Mouse (Mus musculus) frontal cortex, adult 2 months (tissue): ENCODE data around the gene Sirt7. TPM values are rescaled to one million over a fixed set of nuclear protein-coding genes. Genes with fewer than 3 reads are reported as not detected.

Experiments used
- DNase-seq, 2 experiments: peaks; one replicate each; pipeline ENCODE4 v3.0.0; 2022; ENCODE audit warnings: low spot score in 1 of 2; ENCODE audit errors: extremely low spot score in 1 of 2
- polyA plus RNA-seq: library from polyadenylated mRNA; depleted of rRNA; stranded (reverse); fragments of >200 nt; gene quantifications from 2 replicates; pipeline ENCODE4 v1.2.3, GENCODE M21; 2012; rRNA removed

The Sirt7 gene
- polyA plus RNA-seq, 1 experiment, result 99.4 TPM

- peak; percentile 100 for DNase-seq
These were observed 52.1 kb downstream of the Sirt7 start, which contains the start of gene P4hb for GRCm38 (mm10) chr11:120572752-120573584. Gene P4hb, minus strand, starts transcription at chr11:120573253.

- no peak for DNase-seq
These were observed 52.7 kb downstream of the Sirt7 start for GRCm38 (mm10) chr11:120572417-120572751.

- DNase-seq, result no peak
These were observed 53.2 kb downstream of the Sirt7 start for GRCm38 (mm10) chr11:120571754-120572416.

- DNase-seq, result no peak
These were observed 53.9 kb downstream of the Sirt7 start for GRCm38 (mm10) chr11:120571122-120571521.

Other genes with a start within 250 kb of the Sirt7 start
- gene Faap100, start 246.5 kb downstream of the Sirt7 start, polyA plus RNA-seq, result 27.6 and 27.8 TPM in 2 replicates
- 52.9 and 60.2 TPM in 2 replicates for gene Nploc4, start 187.5 kb downstream of the Sirt7 start, polyA plus RNA-seq
- 0.54 and 0.61 TPM in 2 replicates for gene Tspan10, start 182.6 kb downstream of the Sirt7 start, polyA plus RNA-seq
- 0.82 and 0.84 TPM in 2 replicates for gene Pde6g, start 171.7 kb downstream of the Sirt7 start, polyA plus RNA-seq
- 14.3 and 15.4 TPM in 2 replicates for gene Oxld1, start 167.2 kb downstream of the Sirt7 start, polyA plus RNA-seq
- 26.5 and 29.8 TPM in 2 replicates for gene Ccdc137, start 167.1 kb downstream of the Sirt7 start, polyA plus RNA-seq
- gene Arl16, start 157.6 kb downstream of the Sirt7 start, polyA plus RNA-seq, result 48.0 and 52.0 TPM in 2 replicates
- gene Mrpl12, start 140.6 kb downstream of the Sirt7 start, polyA plus RNA-seq, result 94.2 TPM in 2 replicates
- 30.6 and 35.8 TPM in 2 replicates for gene Slc25a10, start 133.4 kb downstream of the Sirt7 start, polyA plus RNA-seq
- gene Gcgr, start 94.5 kb downstream of the Sirt7 start, polyA plus RNA-seq, result 0.42 and 0.54 TPM in 2 replicates
- 153 and 174 TPM in 2 replicates for gene Mcrip1, start 75.5 kb downstream of the Sirt7 start, polyA plus RNA-seq
- not detected in 2 replicates for gene Ppp1r27, start 74.1 kb downstream of the Sirt7 start, polyA plus RNA-seq
- gene P4hb, start 52.0 kb downstream of the Sirt7 start, polyA plus RNA-seq, result 103 and 109 TPM in 2 replicates
- gene Arhgdia, start 43.6 kb downstream of the Sirt7 start, polyA plus RNA-seq, result 408 and 428 TPM in 2 replicates
- gene Alyref, start 26.9 kb downstream of the Sirt7 start, polyA plus RNA-seq, result 46.3 and 53.0 TPM in 2 replicates
- gene Anapc11, start 26.8 kb downstream of the Sirt7 start, polyA plus RNA-seq, result 143 and 170 TPM in 2 replicates
- gene Npb, start 16.8 kb downstream of the Sirt7 start, polyA plus RNA-seq, result 0.84 and 1.2 TPM in 2 replicates
- 252 and 254 TPM in 2 replicates for gene Pcyt2, start 7.3 kb downstream of the Sirt7 start, polyA plus RNA-seq
- 79.9 and 84.5 TPM in 2 replicates for gene Mafg, start 8.4 kb upstream of the Sirt7 start, polyA plus RNA-seq
- 3.2 and 3.7 TPM in 2 replicates for gene Pycr1, start 18.5 kb upstream of the Sirt7 start, polyA plus RNA-seq
- 4.7 and 5.6 TPM in 2 replicates for gene Myadml2, start 22.9 kb upstream of the Sirt7 start, polyA plus RNA-seq
- gene Notum, start 35.9 kb upstream of the Sirt7 start, polyA plus RNA-seq, result 8.4 and 8.6 TPM in 2 replicates
- gene Aspscr1, start 47.7 kb upstream of the Sirt7 start, polyA plus RNA-seq, result 45.1 and 51.8 TPM in 2 replicates
- 34.0 and 37.4 TPM in 2 replicates for gene Cenpx, start 88.5 kb upstream of the Sirt7 start, polyA plus RNA-seq
- 111 and 130 TPM in 2 replicates for gene Lrrc45, start 88.7 kb upstream of the Sirt7 start, polyA plus RNA-seq
- 65.0 and 73.7 TPM in 2 replicates for gene Rac3, start 96.2 kb upstream of the Sirt7 start, polyA plus RNA-seq
- gene Dcxr, start 102.0 kb upstream of the Sirt7 start, polyA plus RNA-seq, result 24.2 and 25.6 TPM in 2 replicates
- gene Cbr2, start 106.9 kb upstream of the Sirt7 start, polyA plus RNA-seq, result 5.0 and 17.1 TPM in 2 replicates
- gene Hmga1b, start 137.6 kb upstream of the Sirt7 start, polyA plus RNA-seq, result 1.3 and 2.2 TPM in 2 replicates
- gene Rfng, start 159.0 kb upstream of the Sirt7 start, polyA plus RNA-seq, result 88.6 and 97.4 TPM in 2 replicates
- 222 and 229 TPM in 2 replicates for gene Gps1, start 159.0 kb upstream of the Sirt7 start, polyA plus RNA-seq
- gene Dus1l, start 171.2 kb upstream of the Sirt7 start, polyA plus RNA-seq, result 45.1 and 45.7 TPM in 2 replicates
- gene Fasn, start 199.3 kb upstream of the Sirt7 start, polyA plus RNA-seq, result 271 and 272 TPM in 2 replicates